Mouse (Mus musculus) spleen, postnatal 0 days (tissue): Measurements from ENCODE around the gene Prkar2b. TPM values are rescaled to one million over a fixed set of nuclear protein-coding genes. Genes with fewer than 3 reads are reported as not detected.

Source experiments
- polyA plus RNA-seq: library from polyadenylated mRNA; unstranded; fragments of >200 nt; fragmentation: Nextera tagmentation; extraction: Ambion mirVana; gene quantifications from 2 replicates; pipeline ENCODE4 v1.2.1, GENCODE M21; 2015

Gene Prkar2b
- polyA plus RNA-seq, result 75.1 and 89.1 TPM in 2 replicates

DNA sequence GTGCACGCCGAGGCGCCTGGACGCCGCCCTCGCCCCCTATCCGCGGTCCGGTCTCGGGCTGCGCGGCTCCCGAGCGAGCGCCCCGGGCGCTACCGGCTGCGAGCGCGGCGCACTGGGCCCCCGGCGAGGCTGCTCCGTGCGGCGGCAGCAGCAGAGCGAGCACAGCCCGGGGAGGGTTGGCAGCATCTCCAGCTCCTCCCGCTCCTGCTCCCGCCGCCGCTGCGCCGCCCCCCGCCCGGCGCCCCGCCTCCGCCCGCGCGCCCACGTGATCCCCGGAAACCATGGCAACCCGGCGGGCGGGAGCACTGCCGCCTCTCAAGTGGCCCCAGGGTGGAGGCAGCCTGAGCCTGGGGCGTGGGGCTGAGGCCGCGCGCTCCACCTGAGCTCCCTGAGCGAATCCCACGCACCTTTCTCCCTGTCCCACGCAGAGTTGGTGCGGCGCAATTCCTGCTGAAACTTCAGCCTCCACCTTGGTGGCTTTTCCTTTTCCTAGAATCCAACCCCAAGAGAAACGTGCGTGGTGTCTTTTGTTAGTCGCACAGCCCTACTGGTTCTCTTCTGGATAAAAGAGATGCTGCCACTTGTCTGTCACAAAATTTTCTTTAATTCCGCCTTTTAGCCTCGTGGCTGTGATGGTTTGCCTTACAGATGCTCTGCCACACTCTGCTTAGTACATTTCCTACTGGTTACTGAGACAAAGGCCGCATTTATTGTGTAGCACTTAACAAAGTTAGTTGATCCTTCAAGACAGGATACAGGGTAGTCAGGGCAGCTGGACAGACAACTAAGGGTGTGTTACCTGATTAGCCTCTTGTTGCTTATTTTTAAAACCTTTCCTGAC is at the start of gene Prkar2b:
Prkar2b (minus strand) TSS at position 207 of the 841 bp plus-strand sequence.

DNA sequence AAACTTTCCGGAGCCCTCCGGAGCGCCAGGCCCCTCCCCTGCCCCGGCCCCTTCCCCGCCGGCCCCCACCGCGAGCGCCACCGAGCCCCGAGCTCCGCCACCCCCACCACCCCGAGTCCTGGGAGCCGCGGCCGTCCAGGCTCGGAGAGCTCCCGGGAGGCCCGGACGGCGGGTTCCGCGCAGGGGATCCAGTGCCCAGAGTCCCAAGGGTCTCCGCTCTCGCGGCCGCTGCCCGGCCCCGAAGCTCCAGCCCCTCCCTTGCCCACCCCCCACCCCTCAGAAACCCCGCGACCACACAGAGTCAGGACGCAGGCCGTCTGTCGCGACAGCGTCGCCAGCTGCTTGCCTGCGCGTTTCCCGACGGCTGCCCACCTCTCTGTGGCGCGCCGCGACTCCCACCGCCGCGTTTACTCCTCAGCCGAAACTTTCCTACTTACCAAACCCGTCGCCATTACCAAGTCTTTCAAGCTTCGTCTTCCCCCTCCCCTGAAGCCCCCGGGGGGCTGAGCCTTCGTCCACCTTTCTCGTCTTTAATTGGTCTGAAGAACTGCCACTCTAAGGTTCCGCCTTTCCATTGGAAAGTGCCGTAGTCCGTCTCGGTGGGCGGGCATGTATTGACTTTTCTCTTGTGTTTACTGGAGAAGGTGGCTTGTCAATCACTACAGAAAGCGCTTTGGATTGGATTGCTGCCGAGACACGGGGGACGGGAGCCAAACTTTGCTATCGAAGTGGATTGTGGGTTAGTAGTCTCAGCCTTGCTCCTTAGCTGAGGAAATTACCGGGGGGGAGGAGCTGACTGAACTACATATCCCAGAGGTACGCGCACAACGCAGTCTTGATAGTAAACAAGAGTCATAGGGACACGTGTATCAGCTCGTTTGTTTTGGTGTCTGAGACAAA is 111.1 kb downstream of the Prkar2b start, which contains the start of gene Hbp1:
Hbp1 (minus strand) TSS at position 777 of the 900 bp plus-strand sequence.

Other genes with a start within 250 kb of the Prkar2b start
- gene Hbp1, start 110.8 kb downstream of the Prkar2b start, polyA plus RNA-seq, result 58.2 and 67.2 TPM in 2 replicates
- 6.2 and 8.7 TPM in 2 replicates for gene Pik3cg, start 147.4 kb upstream of the Prkar2b start, polyA plus RNA-seq